Mouse (Mus musculus): Measurements from ENCODE around the gene Hnrnpc.
"Not testable (repeated sequence)": the region's sequence is repeated elsewhere in the genome, so short reads cannot be mapped to it uniquely, and the experiment has no call there.

The Hnrnpc gene

DNA sequence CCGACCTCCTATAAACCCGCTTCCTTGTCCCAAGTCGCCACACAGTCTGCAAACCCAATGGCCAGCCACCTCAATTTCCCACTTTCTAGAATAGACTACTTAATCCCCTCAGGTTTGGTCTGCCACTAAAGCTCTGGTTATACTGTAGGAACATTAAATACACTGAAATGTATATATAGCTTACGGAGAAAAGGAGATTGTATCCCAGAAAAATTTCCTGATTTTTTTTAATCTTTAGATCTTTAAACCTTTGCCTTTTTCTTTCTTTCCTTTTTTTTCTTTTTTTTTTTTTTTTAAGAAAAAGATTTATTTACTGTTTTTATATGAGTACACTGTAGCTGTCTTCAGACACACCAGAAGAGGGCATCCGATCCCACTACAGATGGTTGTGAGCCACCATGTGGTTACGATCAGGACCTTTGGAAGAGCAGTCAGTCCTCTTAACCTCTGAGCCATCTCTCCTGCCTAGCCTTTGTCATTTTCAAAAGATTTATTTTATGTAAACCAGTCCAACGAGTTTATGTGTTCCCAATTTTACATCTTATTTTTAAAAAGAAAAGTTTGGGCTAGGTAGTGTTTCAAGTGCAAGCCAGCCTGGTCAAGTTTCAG is 953 bp upstream of the Hnrnpc start:
- no peak for DNase-seq (ENCODE audit: low read depth in 1 of 2, low spot score in 2 of 2)

DNA sequence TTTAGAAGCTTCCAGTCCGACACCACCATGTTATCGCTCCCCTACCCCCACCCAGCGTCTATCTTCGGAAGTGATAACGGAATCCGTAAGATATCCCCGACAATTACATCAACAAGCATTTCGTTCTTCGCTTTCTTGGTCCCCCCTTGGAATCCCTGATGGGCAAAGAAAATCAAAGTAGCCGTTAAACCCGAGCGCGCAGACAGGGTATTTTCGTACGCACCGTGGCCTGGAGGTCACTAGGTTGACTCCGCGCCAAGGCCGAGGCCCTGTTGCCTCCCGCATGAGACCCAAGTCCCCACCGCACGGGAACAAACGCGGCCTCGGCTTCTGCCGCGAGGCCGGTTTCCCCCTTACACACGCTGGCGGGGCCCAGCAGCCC is 363 bp downstream of the Hnrnpc start:
- no peak for DNase-seq (ENCODE audit: low read depth in 1 of 2, low spot score in 2 of 2)

DNA sequence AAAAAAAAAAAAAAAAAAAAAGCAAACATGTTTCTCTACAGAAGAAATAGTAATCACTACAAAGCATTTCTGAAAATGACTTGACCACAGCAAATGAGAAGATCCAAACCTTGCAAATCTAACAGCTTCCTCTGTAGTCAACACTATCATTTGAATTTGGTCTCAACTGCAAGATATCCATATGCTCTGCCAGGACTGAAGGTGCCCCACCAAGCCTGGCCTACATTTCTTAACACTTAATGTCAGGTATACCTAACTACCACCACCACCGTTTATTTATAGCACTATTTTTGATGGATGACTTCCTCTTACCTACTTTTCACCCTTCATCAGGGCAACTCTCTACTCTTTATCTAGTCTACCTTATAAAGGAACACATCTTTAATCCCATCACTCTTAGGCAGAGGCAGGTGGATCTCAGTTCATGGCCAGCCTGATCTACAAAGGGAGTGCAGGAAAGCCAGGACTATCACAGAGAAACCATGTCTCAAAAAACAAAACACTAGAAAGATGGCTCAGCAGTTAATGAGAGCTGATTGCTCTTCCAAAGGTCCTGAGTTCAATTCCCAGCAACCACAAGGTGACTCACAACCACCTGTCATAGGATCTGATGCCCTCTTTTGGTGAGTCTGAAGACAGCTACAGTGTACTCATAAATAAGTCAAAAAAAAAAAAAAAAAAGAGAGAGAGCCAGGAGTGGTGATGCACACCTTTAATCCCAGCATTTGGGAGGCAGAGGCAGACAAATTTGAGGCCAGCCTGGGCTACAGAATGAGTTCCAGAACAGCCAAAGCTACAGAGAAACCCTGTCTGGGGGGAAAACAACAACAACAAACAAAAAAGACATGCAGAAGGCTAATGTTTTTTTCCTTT is 2.3 kb downstream of the Hnrnpc start:
- no peak for DNase-seq (ENCODE audit: low read depth in 1 of 2, low spot score in 2 of 2)

DNA sequence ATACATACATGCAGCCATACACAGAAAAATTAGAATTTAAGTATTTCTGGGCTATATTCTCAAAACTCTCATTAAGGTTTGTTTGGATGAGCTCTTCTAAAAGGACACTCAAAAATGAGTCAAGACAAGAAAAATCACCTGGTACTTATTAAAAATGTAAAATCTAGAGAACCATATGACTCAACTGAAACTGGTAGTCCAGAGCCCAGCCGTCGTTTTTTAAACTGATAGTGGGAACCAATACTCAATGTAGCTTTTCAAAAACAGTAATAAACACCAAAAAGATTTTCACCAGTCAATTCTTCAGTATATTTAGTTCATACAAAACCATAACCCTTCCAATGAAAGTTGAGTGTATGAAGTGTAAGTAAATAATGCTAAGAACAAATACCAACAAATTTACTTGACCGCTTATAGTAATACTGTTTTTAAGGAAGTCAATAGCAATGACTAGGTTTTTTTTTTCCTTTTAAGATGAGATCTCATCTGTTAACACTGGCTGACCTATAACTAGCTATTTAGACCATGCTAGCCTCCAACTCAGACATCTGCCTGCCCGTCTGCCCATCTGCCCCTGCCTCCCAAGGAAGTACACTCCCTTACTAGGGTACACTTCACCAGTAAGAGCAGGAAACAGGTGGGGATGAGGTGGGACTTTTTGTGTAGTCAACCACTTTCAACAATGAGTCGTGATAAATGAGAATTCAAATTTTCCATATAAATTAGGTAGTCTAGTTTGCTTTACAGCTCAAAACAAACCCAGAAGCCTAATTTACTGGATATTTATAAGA is 3.5 kb downstream of the Hnrnpc start:
- DNase-seq (ENCODE audit: low read depth in 1 of 2, low spot score in 2 of 2), result no peak

DNA sequence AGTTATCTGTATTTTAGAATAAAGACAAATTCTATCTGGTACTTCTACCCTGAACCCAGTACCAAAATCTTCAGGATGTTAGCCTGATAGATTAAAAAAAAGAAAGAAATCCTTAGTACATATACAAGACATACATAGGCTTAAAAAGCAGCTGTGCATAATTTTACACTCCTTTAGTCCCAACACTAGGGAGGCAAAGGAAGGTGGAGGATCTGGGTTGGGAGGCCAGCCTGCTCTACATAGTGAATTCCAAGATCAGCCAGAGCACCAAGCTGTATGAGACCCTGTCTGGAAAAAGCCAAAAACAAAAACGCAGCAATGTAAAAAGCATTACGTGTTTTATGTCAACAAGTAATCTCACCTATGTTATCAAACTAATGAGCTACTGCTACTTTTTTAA is 4.3 kb downstream of the Hnrnpc start:
- no peak for DNase-seq (ENCODE audit: low read depth in 1 of 2, low spot score in 2 of 2)

GRCm38 (mm10) chr14:52098387-52098786 is 5.4 kb downstream of the Hnrnpc start:
- not testable (repeated sequence) for DNase-seq (ENCODE audit: low read depth in 1 of 2, low spot score in 2 of 2)

DNA sequence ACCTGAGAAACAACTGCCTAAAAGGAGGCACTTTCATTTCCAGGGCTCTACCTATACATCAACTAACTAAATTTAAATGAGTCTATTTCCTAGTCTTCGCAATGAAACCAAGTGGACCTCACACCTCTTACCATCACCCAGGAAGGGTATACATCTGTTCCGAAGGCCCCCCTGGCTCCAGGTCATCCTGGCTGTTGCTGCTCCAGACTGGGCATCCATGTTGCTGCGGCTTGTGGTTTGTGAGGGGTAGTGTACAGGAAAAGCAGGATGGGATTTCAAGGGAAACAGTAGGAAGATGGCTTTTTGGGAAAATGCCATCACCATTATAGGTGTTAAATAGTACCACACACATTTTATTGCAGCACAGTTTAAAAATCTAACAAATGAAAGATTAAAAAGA is 6.6 kb downstream of the Hnrnpc start:
- not testable (repeated sequence) for DNase-seq (ENCODE audit: low read depth in 1 of 2, low spot score in 2 of 2)

- no peak for DNase-seq (ENCODE audit: low read depth in 1 of 2, low spot score in 2 of 2)
These were observed 9.3 kb downstream of the Hnrnpc start for GRCm38 (mm10) chr14:52094533-52094932.

GRCm38 (mm10) chr14:52083083-52083482 is 20.7 kb downstream of the Hnrnpc start:
- no peak for DNase-seq (ENCODE audit: low read depth in 1 of 2, low spot score in 2 of 2)

DNA sequence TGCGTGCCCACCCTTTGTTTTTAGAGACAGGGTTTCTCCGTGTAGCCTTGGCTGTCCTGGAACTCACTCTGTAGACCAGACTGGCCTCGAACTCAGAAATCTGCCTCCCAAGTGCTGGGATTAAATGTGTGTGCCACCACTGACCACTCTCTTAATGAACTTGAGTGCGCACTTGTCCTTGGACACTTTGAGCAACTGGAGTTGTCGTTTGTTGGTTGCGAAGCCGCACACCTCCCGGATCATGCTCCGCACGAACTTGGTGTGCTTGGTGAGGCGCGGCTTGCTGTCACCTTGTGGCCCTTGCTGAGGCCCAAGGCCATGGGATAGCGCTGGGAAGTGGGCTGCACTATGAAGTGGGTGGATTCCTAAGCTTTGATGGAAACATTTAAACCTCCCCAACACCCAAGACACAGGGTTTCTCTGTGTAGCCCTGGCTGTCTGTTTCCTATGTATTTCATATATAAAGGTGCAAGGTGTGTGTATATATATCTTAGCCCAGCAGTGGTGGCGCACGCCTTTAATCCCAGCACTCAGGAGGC is 32.2 kb downstream of the Hnrnpc start:
- no peak for DNase-seq (ENCODE audit: low read depth in 1 of 2, low spot score in 2 of 2)

DNA sequence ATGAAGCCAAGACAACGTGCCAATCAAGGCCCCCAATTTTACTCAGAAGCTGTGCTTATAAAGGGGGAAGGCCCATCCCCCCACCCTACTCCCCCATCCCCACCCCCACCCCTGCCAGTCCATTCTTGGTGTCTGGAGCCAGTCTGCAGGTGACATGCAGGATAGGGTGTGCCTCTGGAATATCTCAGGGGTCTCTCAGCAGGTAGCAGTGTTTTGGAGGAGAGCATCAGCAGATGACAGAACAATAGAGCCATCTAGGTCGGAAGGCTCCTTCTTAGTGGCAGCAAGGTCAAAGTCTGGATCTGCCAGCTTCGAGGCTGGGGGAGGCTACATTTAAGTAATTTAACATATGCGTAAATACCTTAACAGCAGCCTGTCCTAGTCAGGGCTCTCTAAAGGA is 37.7 kb downstream of the Hnrnpc start:
- DNase-seq (ENCODE audit: low read depth in 1 of 2, low spot score in 2 of 2), result no peak

GRCm38 (mm10) chr14:52061798-52062197 is 42.0 kb downstream of the Hnrnpc start:
- no peak for DNase-seq (ENCODE audit: low read depth in 1 of 2, low spot score in 2 of 2)

- no peak for DNase-seq (ENCODE audit: low read depth in 1 of 2, low spot score in 2 of 2)
These were observed 43.0 kb downstream of the Hnrnpc start for GRCm38 (mm10) chr14:52060800-52061199.

DNA sequence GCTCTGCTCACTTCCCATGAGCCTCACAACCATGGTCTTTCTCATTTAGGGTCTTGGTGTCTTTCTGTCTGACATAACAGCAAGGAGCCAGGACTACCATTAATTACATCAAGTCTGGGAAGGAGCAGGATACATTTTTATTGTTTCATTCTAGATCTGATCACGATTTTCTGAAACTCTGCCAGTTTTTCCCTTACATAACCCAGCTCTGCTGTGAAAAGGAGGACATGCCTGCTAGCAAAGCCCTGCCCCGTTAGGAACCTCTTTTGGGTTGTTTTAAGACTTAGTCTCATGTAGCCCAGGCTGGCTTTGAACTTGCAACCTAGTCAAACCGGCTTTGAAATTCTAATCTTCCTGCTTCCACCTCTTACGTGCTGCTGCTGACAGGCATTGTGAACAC is 43.8 kb downstream of the Hnrnpc start:
- DNase-seq (ENCODE audit: low read depth in 1 of 2, low spot score in 2 of 2), result no peak

DNA sequence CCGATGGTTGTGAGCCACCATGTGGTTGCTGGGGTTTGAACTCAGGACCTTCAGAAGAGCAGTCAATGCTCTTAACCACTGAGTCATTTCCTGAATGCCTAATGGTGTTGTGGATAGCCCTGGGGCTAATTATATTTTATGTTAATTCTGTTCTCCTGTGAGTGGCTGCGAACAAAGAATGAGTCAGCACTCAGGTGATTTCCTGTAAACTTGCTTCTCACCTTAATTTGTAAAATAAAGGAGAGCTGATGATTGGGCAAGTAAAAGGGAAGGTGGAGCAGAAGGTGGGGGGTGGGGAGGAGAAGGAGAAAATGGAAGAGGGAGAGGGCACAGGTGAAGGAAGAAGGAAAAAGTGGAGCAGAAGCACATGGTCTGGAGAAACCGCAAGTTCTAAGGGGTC is 51.1 kb downstream of the Hnrnpc start:
- not testable (repeated sequence) for DNase-seq (ENCODE audit: low read depth in 1 of 2, low spot score in 2 of 2)

GRCm38 (mm10) chr14:52045966-52046565 is 57.8 kb downstream of the Hnrnpc start:
- DNase-seq (ENCODE audit: low read depth in 1 of 2, low spot score in 2 of 2), result no peak

DNA sequence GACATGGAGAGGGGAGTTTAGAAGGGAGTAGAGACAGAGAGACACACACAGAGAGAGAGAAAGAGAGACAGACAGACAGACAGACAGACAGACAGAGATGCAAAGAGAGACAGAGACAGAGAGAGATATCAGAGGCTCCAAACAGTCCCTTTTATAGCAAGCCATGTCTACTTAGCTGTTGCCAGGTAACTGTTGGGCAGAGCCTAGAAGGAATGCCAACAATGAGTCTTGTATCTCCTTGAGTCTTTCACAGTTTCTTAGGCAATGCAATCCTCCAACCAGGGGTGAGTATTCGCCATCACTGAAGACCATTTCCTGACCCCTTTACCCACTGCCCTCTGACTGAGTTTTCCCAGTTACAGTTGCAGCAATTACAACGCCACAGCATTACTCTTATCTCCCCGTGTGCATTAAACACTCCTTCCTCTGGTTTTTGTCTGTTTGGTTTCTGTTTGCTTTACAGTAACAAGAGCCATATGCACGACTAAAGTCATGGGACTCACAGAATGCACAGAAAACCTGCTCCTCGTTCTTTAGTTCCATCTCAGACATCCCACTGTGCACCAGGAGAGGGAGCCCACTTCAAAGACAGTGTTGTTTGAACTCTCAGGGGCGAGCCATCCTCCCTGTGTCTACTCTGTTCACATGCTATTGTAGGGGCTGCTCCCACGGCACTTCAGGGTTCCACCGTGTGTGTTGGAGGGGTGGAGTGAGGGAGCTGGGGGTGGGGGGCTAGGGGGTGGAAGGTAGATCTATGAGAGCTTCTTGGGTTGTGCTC is 58.7 kb downstream of the Hnrnpc start:
- DNase-seq (ENCODE audit: low read depth in 1 of 2, low spot score in 2 of 2), result no peak

- no peak for DNase-seq (ENCODE audit: low read depth in 1 of 2, low spot score in 2 of 2)
These were observed 60.4 kb downstream of the Hnrnpc start for GRCm38 (mm10) chr14:52043446-52043845.

GRCm38 (mm10) chr14:52042359-52042758 is 61.5 kb downstream of the Hnrnpc start, which contains the start of gene Olfr221:
TSS of gene Olfr221 (minus strand) at chr14:52042459.
- DNase-seq (ENCODE audit: low read depth in 1 of 2, low spot score in 2 of 2), result not testable (repeated sequence)

DNA sequence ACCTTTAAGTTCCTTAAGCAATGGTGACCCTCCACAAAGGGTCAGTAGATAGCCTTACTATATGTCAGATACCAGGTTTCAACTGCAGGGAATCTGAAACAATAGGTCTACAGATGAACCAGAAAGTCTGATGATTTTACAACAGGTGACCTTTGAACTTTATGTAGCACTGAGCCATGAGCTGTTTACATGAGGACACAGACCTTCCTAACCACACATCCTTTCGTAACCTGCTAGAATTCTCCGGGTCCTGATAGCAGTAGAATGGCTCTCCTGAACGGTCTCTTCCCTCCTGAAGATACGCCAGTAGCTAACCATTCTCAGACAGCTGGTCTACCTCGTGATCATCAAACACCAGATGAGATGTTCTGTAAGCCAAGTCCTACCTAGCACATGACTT is 64.5 kb downstream of the Hnrnpc start:
- no peak for DNase-seq (ENCODE audit: low read depth in 1 of 2, low spot score in 2 of 2)
